Mouse (Mus musculus): ENCODE results near the gene Dennd1a. TPM values are rescaled to one million over a fixed set of nuclear protein-coding genes. Genes with fewer than 3 reads are reported as not detected.
A peak's percentile ranks its signal among the peaks of the same experiment; 100 is the strongest.

Dennd1a gene
- total RNA-seq, 2 experiments from 2014 or later = 72.2 to 73.0 TPM

- DNase-seq (ENCODE audit: extremely low spot score in 1 of 2, low spot score in 2 of 2) = peak in 1 of 2 experiments; percentile 21
Measured at GRCm38 (mm10) chr2:38133036-38133825, 154.0 kb downstream of the Dennd1a start.

GRCm38 (mm10) chr2:38132233-38132822 lies 154.9 kb downstream of the Dennd1a start:
- DNase-seq (ENCODE audit: extremely low spot score in 1 of 2, low spot score in 2 of 2) = no peak
- intact Hi-C loops (cut with DNase I) = no loop called here

More at GRCm38 (mm10) chr2:38133036-38133825, 154.0 kb downstream of the Dennd1a start:
- intact Hi-C loops (cut with DNase I) = no loop called here

GRCm38 (mm10) chr2:38131538-38131937 lies 155.7 kb downstream of the Dennd1a start:
- no peak for DNase-seq (ENCODE audit: extremely low spot score in 1 of 2, low spot score in 2 of 2)
- intact Hi-C loops (cut with DNase I) = no loop called here

- intact Hi-C loops (cut with DNase I) = no loop called here
- no peak for DNase-seq (ENCODE audit: extremely low spot score in 1 of 2, low spot score in 2 of 2)
Measured at GRCm38 (mm10) chr2:38129961-38130802, 157.0 kb downstream of the Dennd1a start.

- no peak for DNase-seq (ENCODE audit: extremely low spot score in 1 of 2, low spot score in 2 of 2)
- intact Hi-C loops (cut with DNase I) = no loop called here
Measured at GRCm38 (mm10) chr2:38126383-38126732, 160.8 kb downstream of the Dennd1a start.

GRCm38 (mm10) chr2:38125671-38126382 lies 161.4 kb downstream of the Dennd1a start:
- DNase-seq (ENCODE audit: extremely low spot score in 1 of 2, low spot score in 2 of 2) = no peak
- intact Hi-C loops (cut with DNase I) = no loop called here

- DNase-seq (ENCODE audit: extremely low spot score in 1 of 2, low spot score in 2 of 2) = no peak
- intact Hi-C loops (cut with DNase I) = no loop called here
Measured at GRCm38 (mm10) chr2:38124727-38125126, 162.5 kb downstream of the Dennd1a start.

- no peak for DNase-seq (ENCODE audit: extremely low spot score in 1 of 2, low spot score in 2 of 2)
- intact Hi-C loops (cut with DNase I) = no loop called here
Measured at GRCm38 (mm10) chr2:38115000-38115399, 172.2 kb downstream of the Dennd1a start.

GRCm38 (mm10) chr2:38111655-38112351 lies 175.4 kb downstream of the Dennd1a start:
- intact Hi-C loops (cut with DNase I) = no loop called here
- DNase-seq (ENCODE audit: extremely low spot score in 1 of 2, low spot score in 2 of 2) = peak; percentile 25 to 46

- intact Hi-C loops (cut with DNase I) = no loop called here
- DNase-seq (ENCODE audit: extremely low spot score in 1 of 2, low spot score in 2 of 2) = no peak
Measured at GRCm38 (mm10) chr2:38108586-38108985, 178.6 kb downstream of the Dennd1a start.

GRCm38 (mm10) chr2:38102674-38103073 lies 184.5 kb downstream of the Dennd1a start:
- no peak for DNase-seq (ENCODE audit: extremely low spot score in 1 of 2, low spot score in 2 of 2)
- intact Hi-C loops (cut with DNase I) = no loop called here

GRCm38 (mm10) chr2:38100289-38100688 lies 186.9 kb downstream of the Dennd1a start:
- intact Hi-C loops (cut with DNase I) = no loop called here
- peak in 1 of 2 experiments; percentile 27 for DNase-seq (ENCODE audit: extremely low spot score in 1 of 2, low spot score in 2 of 2)

GRCm38 (mm10) chr2:38099120-38099773 lies 187.9 kb downstream of the Dennd1a start:
- peak in 1 of 2 experiments; percentile 30 for DNase-seq (ENCODE audit: extremely low spot score in 1 of 2, low spot score in 2 of 2)

GRCm38 (mm10) chr2:38097469-38097868 lies 189.7 kb downstream of the Dennd1a start:
- intact Hi-C loops (cut with DNase I) = no loop called here
- DNase-seq (ENCODE audit: extremely low spot score in 1 of 2, low spot score in 2 of 2) = no peak

More at GRCm38 (mm10) chr2:38099120-38099773, 187.9 kb downstream of the Dennd1a start:
- intact Hi-C loops (cut with DNase I) = no loop called here

- DNase-seq (ENCODE audit: extremely low spot score in 1 of 2, low spot score in 2 of 2) = no peak
- intact Hi-C loops (cut with DNase I) = no loop called here
Measured at GRCm38 (mm10) chr2:38096328-38096727, 190.9 kb downstream of the Dennd1a start.

GRCm38 (mm10) chr2:38094380-38095163 lies 192.6 kb downstream of the Dennd1a start:
- intact Hi-C loops (cut with DNase I) = no loop called here
- no peak for DNase-seq (ENCODE audit: extremely low spot score in 1 of 2, low spot score in 2 of 2)

- intact Hi-C loops (cut with DNase I) = no loop called here
- DNase-seq (ENCODE audit: extremely low spot score in 1 of 2, low spot score in 2 of 2) = no peak
Measured at GRCm38 (mm10) chr2:38093968-38094367, 193.2 kb downstream of the Dennd1a start.

Measured in left cerebral cortex, postnatal 10 days (tissue).